Mouse (Mus musculus) C2C12 (cell line): ENCODE measurements around the gene Hacd2.

Experiments used
- CEBPB ChIP-seq: IDR thresholded peaks from one replicate; pipeline ENCODE4 v1.6.1; 2011; ENCODE audit warnings: low read depth, mild to moderate bottlenecking, control low read depth, moderate library complexity
- CTCF ChIP-seq: IDR thresholded peaks from one replicate; pipeline ENCODE4 v1.5.1; 2011; ENCODE audit not compliant: control insufficient read depth, insufficient read depth, insufficient read length
- MYOD1 ChIP-seq: IDR thresholded peaks from one replicate; pipeline ENCODE4 v1.6.1; 2011; ENCODE audit warnings: low read depth; ENCODE audit not compliant: control insufficient read depth, insufficient read length
- MYOG ChIP-seq: IDR thresholded peaks from one replicate; pipeline ENCODE4 v1.6.1; 2011; ENCODE audit not compliant: control insufficient read depth, insufficient read length; ENCODE audit errors: extremely low read depth
- USF1 ChIP-seq: IDR thresholded peaks from one replicate; pipeline ENCODE4 v1.6.1; 2011; ENCODE audit warnings: low read depth, mild to moderate bottlenecking, control low read depth, moderate library complexity

DNA sequence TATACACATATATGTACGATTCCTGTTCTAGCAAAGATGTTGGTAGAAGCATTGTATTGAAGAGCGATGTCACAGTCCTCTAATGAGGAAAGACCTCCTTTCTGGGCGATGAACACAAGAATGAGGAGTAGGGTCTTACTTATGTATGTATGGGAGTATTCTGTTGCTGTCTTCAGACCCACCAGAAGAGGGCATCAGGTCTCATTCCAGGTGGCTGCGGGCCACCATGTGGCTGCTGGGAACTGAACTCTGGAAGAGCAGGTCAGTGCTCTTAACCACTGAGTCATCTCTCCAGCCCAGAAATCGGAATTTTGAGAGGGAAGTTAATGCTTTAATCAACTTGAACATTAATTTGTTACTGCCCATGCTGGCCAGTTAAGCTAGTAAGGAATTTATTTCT, 2.1 kb downstream of the Hacd2 start:
- TF ChIP-seq MYOD1 (no peak), CTCF (no peak), USF1 (no peak), CEBPB (no peak), MYOG (no peak)
